Mouse (Mus musculus): ENCODE measurements around the gene Odf2. TPM values are rescaled to one million over a fixed set of nuclear protein-coding genes. Genes with fewer than 3 reads are reported as not detected.
"Not testable (repeated sequence)": the region's sequence is repeated elsewhere in the genome, so short reads cannot be mapped to it uniquely, and the experiment has no call there.

Odf2 gene
- total and polyA plus RNA-seq, 3 experiments: 35.4 to 54.6 (median 48.6) TPM

- dilution Hi-C loops (cut with MboI; ENCODE audit: extremely low pct_ligation_motif_present, extremely low pct_unique_long_range_greater_than_20kb, low sequenced_read_pairs) (no loop called here), in situ Hi-C loops (cut with MboI; ENCODE audit: low pct_ligation_motif_present, low pct_unique_long_range_greater_than_20kb, low sequenced_read_pairs) (no loop called here)
- H3K4me3 ChIP-seq (replicated peaks in 1 of 3; ENCODE audit: low read depth in 2 of 3, low read length in 2 of 3, poor library complexity in 1 of 3): no peak overlapping the region
- H3K27me3 ChIP-seq (replicated peaks): no peaks in the 10 kb centered on the region
- H3K36me3 ChIP-seq (replicated peaks in 1 of 2; ENCODE audit: control insufficient read depth in 1 of 2, insufficient read depth in 1 of 2, low read length in 1 of 2): peaks cover 78 to 95% of the 10 kb centered on the region in 2 experiments
- no peak overlapping the region for H3K27ac ChIP-seq (ENCODE audit: insufficient read depth, low read depth)
- no peak overlapping the region for H3K4me2 ChIP-seq (ENCODE audit: insufficient read depth, low read depth, poor library complexity, severe bottlenecking)
- DNase-seq (ENCODE audit: extremely low read depth): no peak
- no peak overlapping the region for H3K9ac ChIP-seq (ENCODE audit: insufficient read depth, low read depth)
- TF ChIP-seq RCOR1 (conservative IDR thresholded peaks at IDR 0.05; ENCODE audit: low read depth, low read length) (no peak), SMC3 (IDR thresholded peaks at IDR 0.05; ENCODE audit: low read depth, low read length) (no peak), UBTF (IDR thresholded peaks at IDR 0.05; ENCODE audit: low read depth, low read length) (no peak), ETS1 (conservative IDR thresholded peaks at IDR 0.05; ENCODE audit: low read depth, low read length) (no peak), PAX5 (IDR thresholded peaks at IDR 0.05; ENCODE audit: low read length) (no peak), MAX (IDR thresholded peaks at IDR 0.05; ENCODE audit: low read length) (no peak), CTCF (conservative IDR thresholded peaks at IDR 0.05 in 1 of 2, IDR thresholded peaks at IDR 0.05 in 1 of 2; ENCODE audit: low read depth in 2 of 2, low read length in 2 of 2) (no peak), MEF2A (IDR thresholded peaks at IDR 0.05; ENCODE audit: borderline replicate concordance, low read depth, low read length) (no peak), USF1 (IDR thresholded peaks at IDR 0.05; ENCODE audit: low read depth, low read length) (no peak), ELF1 (IDR thresholded peaks at IDR 0.05; ENCODE audit: low read depth, low read length) (no peak)
- no peaks in the 10 kb centered on the region for H3K79me2 ChIP-seq (replicated peaks; ENCODE audit: control insufficient read depth, extremely low read depth, insufficient read depth, poor library complexity, severe bottlenecking)
- H3K9me3 ChIP-seq (replicated peaks; ENCODE audit: low read length): no peaks in the 10 kb centered on the region
- no peaks in the 10 kb centered on the region for H3K4me1 ChIP-seq (ENCODE audit: control insufficient read depth in 1 of 2, insufficient read depth in 2 of 2)
Observed at GRCm38 (mm10) chr2:29898081-29898480, 9.1 kb downstream of the Odf2 start.

GRCm38 (mm10) chr2:29902194-29902593 is 13.2 kb downstream of the Odf2 start:
- no peak overlapping the region for H3K4me2 ChIP-seq (ENCODE audit: insufficient read depth, low read depth, poor library complexity, severe bottlenecking)
- no peaks in the 10 kb centered on the region for H3K27me3 ChIP-seq (replicated peaks)
- no peaks in the 10 kb centered on the region for H3K9me3 ChIP-seq (replicated peaks; ENCODE audit: low read length)
- H3K4me1 ChIP-seq (ENCODE audit: control insufficient read depth in 1 of 2, insufficient read depth in 2 of 2): no peaks in the 10 kb centered on the region
- DNase-seq (ENCODE audit: extremely low read depth): no peak
- no peaks in the 10 kb centered on the region for H3K79me2 ChIP-seq (replicated peaks; ENCODE audit: control insufficient read depth, extremely low read depth, insufficient read depth, poor library complexity, severe bottlenecking)
- H3K27ac ChIP-seq (ENCODE audit: insufficient read depth, low read depth): no peak overlapping the region
- TF ChIP-seq ELF1 (IDR thresholded peaks at IDR 0.05; ENCODE audit: low read depth, low read length) (no peak), TCF12 (IDR thresholded peaks at IDR 0.05; ENCODE audit: low read depth, low read length) (no peak), SMC3 (IDR thresholded peaks at IDR 0.05; ENCODE audit: low read depth, low read length) (no peak), NELFE (IDR thresholded peaks at IDR 0.05; ENCODE audit: low read depth, low read length) (no peak), MAZ (IDR thresholded peaks at IDR 0.05; ENCODE audit: low read depth, low read length) (no peak), RCOR1 (conservative IDR thresholded peaks at IDR 0.05; ENCODE audit: low read depth, low read length) (no peak), ZNF384 (IDR thresholded peaks at IDR 0.05; ENCODE audit: low read depth, low read length) (no peak), MEF2A (IDR thresholded peaks at IDR 0.05; ENCODE audit: borderline replicate concordance, low read depth, low read length) (no peak), BHLHE40 (IDR thresholded peaks at IDR 0.05; ENCODE audit: low read depth, low read length) (no peak), HCFC1 (IDR thresholded peaks at IDR 0.05; ENCODE audit: low read depth, low read length) (no peak), ETS1 (conservative IDR thresholded peaks at IDR 0.05; ENCODE audit: low read depth, low read length) (no peak), POLR2AphosphoS2 (IDR thresholded peaks at IDR 0.05; ENCODE audit: low read depth, low read length) (no peak)
- H3K36me3 ChIP-seq (replicated peaks in 1 of 2; ENCODE audit: control insufficient read depth in 1 of 2, insufficient read depth in 1 of 2, low read length in 1 of 2): peaks cover 74 to 97% of the 10 kb centered on the region in 2 experiments
- no peak overlapping the region for H3K9ac ChIP-seq (ENCODE audit: insufficient read depth, low read depth)
- no peak overlapping the region for H3K4me3 ChIP-seq (replicated peaks in 1 of 3; ENCODE audit: low read depth in 2 of 3, low read length in 2 of 3, poor library complexity in 1 of 3)
- in situ Hi-C loops (cut with MboI; ENCODE audit: low pct_ligation_motif_present, low pct_unique_long_range_greater_than_20kb, low sequenced_read_pairs): no loop called here
- dilution Hi-C loops (cut with MboI; ENCODE audit: extremely low pct_ligation_motif_present, extremely low pct_unique_long_range_greater_than_20kb, low sequenced_read_pairs): no loop called here

DNA sequence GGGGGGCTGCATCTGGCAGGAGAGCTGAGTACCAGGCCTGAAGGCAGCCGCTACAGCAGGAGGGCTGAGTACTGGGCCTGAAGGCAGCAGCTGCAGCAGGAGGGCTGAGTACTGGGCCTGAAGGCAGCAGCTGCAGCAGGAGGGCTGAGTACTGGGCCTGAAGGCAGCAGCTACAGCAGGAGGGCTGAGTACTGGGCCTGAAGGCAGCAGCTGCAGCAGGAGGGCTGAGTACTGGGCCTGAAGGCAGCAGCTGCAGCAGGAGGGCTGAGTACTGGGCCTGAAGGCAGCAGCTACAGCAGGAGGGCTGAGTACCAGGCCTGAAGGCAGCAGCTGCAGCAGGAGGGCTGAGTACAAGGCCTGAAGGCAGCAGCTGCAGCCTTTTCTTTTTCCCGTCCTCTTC is 19.1 kb downstream of the Odf2 start:
- DNase-seq (ENCODE audit: extremely low read depth); in situ Hi-C loops (cut with MboI; ENCODE audit: low pct_ligation_motif_present, low pct_unique_long_range_greater_than_20kb, low sequenced_read_pairs); H3K27me3 ChIP-seq (replicated peaks); H3K4me2 ChIP-seq (ENCODE audit: insufficient read depth, low read depth, poor library complexity, severe bottlenecking); H3K9ac ChIP-seq (ENCODE audit: insufficient read depth, low read depth); H3K27ac ChIP-seq (ENCODE audit: insufficient read depth, low read depth); H3K4me3 ChIP-seq (replicated peaks in 1 of 3; ENCODE audit: low read depth in 2 of 3, low read length in 2 of 3, poor library complexity in 1 of 3); H3K9me3 ChIP-seq (replicated peaks; ENCODE audit: low read length); H3K79me2 ChIP-seq (replicated peaks; ENCODE audit: control insufficient read depth, extremely low read depth, insufficient read depth, poor library complexity, severe bottlenecking); H3K4me1 ChIP-seq (ENCODE audit: control insufficient read depth in 1 of 2, insufficient read depth in 2 of 2); dilution Hi-C loops (cut with MboI; ENCODE audit: extremely low pct_ligation_motif_present, extremely low pct_unique_long_range_greater_than_20kb, low sequenced_read_pairs): not testable (repeated sequence)
- H3K36me3 ChIP-seq (replicated peaks in 1 of 2; ENCODE audit: control insufficient read depth in 1 of 2, insufficient read depth in 1 of 2, low read length in 1 of 2): peaks cover 49 to 85% of the 10 kb centered on the region in 2 experiments

Measured in CH12.LX (cell line).